Mouse (Mus musculus) MEL (cell line): ENCODE results near the gene Nenf. TPM values are rescaled to one million over a fixed set of nuclear protein-coding genes. Genes with fewer than 3 reads are reported as not detected.

ENCODE experiments used
- DNase-seq: peaks from one replicate; pipeline ENCODE4 v3.0.0; 2011; ENCODE audit warnings: low read depth, low spot score
- H3K27ac ChIP-seq: 2 replicates; pipeline ENCODE4 v1.5.1; 2012; ENCODE audit warnings: low read depth, mild to moderate bottlenecking, control low read depth, low read length, moderate library complexity; ENCODE audit not compliant: control insufficient read depth
- H3K27me3 ChIP-seq, 2 experiments: fragments of 150-350 bp in 1 of 2; sonication (generic) in 1 of 2; 2 replicates each; pipeline ENCODE4 v1.6.1; 2012; ENCODE audit warnings: low read length in 2 of 2, mild to moderate bottlenecking in 2 of 2, improper control_type of control experiment in 1 of 2, moderate library complexity in 1 of 2; ENCODE audit not compliant: insufficient read depth in 2 of 2, control insufficient read depth in 1 of 2
- H3K36me3 ChIP-seq, 2 experiments: 2 replicates each; pipeline ENCODE4 v1.6.1; 2012 to 2014; ENCODE audit warnings: low read length in 2 of 2, improper control_type of control experiment in 1 of 2, inconsistent platforms in 1 of 2, mild to moderate bottlenecking in 1 of 2; ENCODE audit not compliant: insufficient read depth in 2 of 2, control insufficient read depth in 1 of 2
- H3K4me1 ChIP-seq, 2 experiments: fragments of 150-350 bp in 1 of 2; sonication (generic) in 1 of 2; 2 replicates each; pipeline ENCODE4 v1.6.1; 2012; ENCODE audit warnings: low read length in 2 of 2, improper control_type of control experiment in 1 of 2, mild to moderate bottlenecking in 1 of 2; ENCODE audit not compliant: insufficient read depth in 2 of 2, control insufficient read depth in 1 of 2
- H3K4me3 ChIP-seq, 2 experiments: fragments of 150-350 bp in 1 of 2; sonication (generic) in 1 of 2; 2 replicates each; pipeline ENCODE4 v1.5.1; 2012; ENCODE audit warnings: low read depth in 2 of 2, low read length in 2 of 2, mild to moderate bottlenecking in 2 of 2, moderate library complexity in 2 of 2, control low read depth in 1 of 2, improper control_type of control experiment in 1 of 2; ENCODE audit not compliant: control insufficient read depth in 1 of 2, insufficient read depth in 1 of 2
- H3K79me2 ChIP-seq: 2 replicates; pipeline ENCODE4 v1.6.1; 2012; ENCODE audit warnings: mild to moderate bottlenecking, low read length, moderate library complexity; ENCODE audit not compliant: control insufficient read depth, poor library complexity, insufficient read depth
- H3K9ac ChIP-seq: 2 replicates; pipeline ENCODE4 v1.6.1; 2012; ENCODE audit warnings: low read depth, mild to moderate bottlenecking, control low read depth, low read length, moderate library complexity; ENCODE audit not compliant: control insufficient read depth, poor library complexity, severe bottlenecking
- H3K9me3 ChIP-seq: fragments of 150-350 bp; sonication (generic); replicated peaks from 2 replicates; pipeline ENCODE4 v1.6.1; 2012; ENCODE audit warnings: mild to moderate bottlenecking, low read length, improper control_type of control experiment, moderate library complexity; ENCODE audit not compliant: insufficient read depth
- BHLHE40 ChIP-seq: IDR thresholded peaks from 2 replicates; pipeline ENCODE4 v1.6.1; 2012; ENCODE audit warnings: low read depth, mild to moderate bottlenecking, inconsistent platforms, low read length, improper control_type of control experiment, borderline replicate concordance
- CHD1 ChIP-seq: IDR thresholded peaks from 2 replicates; pipeline ENCODE4 v1.6.1; 2012; ENCODE audit warnings: low read depth, mild to moderate bottlenecking, inconsistent platforms, low read length, improper control_type of control experiment
- CHD2 ChIP-seq: IDR thresholded peaks from 2 replicates; pipeline ENCODE4 v1.6.1; 2011; ENCODE audit warnings: low read length, improper control_type of control experiment
- CTCF ChIP-seq, 3 experiments: IDR thresholded peaks in 2 of 3; conservative IDR thresholded peaks in 1 of 3; 2 replicates each; pipeline ENCODE4 v1.5.1; 2011 to 2012; ENCODE audit warnings: low read length in 3 of 3, low read depth in 2 of 3, mild to moderate bottlenecking in 2 of 3, improper control_type of control experiment in 1 of 3, inconsistent platforms in 1 of 3, mixed read lengths in 1 of 3, moderate library complexity in 1 of 3; ENCODE audit not compliant: control insufficient read depth in 1 of 3, insufficient read depth in 1 of 3, poor library complexity in 1 of 3, severe bottlenecking in 1 of 3
- E2F4 ChIP-seq: IDR thresholded peaks from 2 replicates; pipeline ENCODE4 v1.6.1; 2011; ENCODE audit warnings: low read depth, low read length, improper control_type of control experiment, borderline replicate concordance
- ELF1 ChIP-seq: IDR thresholded peaks from 2 replicates; pipeline ENCODE4 v1.6.1; 2014; ENCODE audit warnings: low read depth, mild to moderate bottlenecking, inconsistent platforms, low read length, improper control_type of control experiment, moderate library complexity
- EP300 ChIP-seq, 2 experiments: IDR thresholded peaks; 2 replicates each; pipeline ENCODE4 v1.6.1; 2011; ENCODE audit warnings: improper control_type of control experiment in 2 of 2, low read length in 2 of 2, low read depth in 1 of 2, mild to moderate bottlenecking in 1 of 2
- ETS1 ChIP-seq: IDR thresholded peaks from 2 replicates; pipeline ENCODE4 v1.6.1; 2012; ENCODE audit warnings: low read depth, mild to moderate bottlenecking, inconsistent platforms, low read length, improper control_type of control experiment, moderate library complexity
- GABPA ChIP-seq: IDR thresholded peaks from 2 replicates; pipeline ENCODE4 v1.6.1; 2012; ENCODE audit warnings: low read depth, mild to moderate bottlenecking, inconsistent platforms, low read length, improper control_type of control experiment, moderate library complexity
- GATA1 ChIP-seq: IDR thresholded peaks from 2 replicates; pipeline ENCODE4 v1.6.1; 2011; ENCODE audit warnings: low read depth, low read length, improper control_type of control experiment
- HCFC1 ChIP-seq: IDR thresholded peaks from 2 replicates; pipeline ENCODE4 v1.6.1; 2012; ENCODE audit warnings: low read depth, mild to moderate bottlenecking, inconsistent platforms, low read length, improper control_type of control experiment, moderate library complexity
- JUND ChIP-seq: IDR thresholded peaks from 2 replicates; pipeline ENCODE4 v1.6.1; 2011; ENCODE audit warnings: low read depth, mild to moderate bottlenecking, improper control_type of control experiment, low read length
- KAT2A ChIP-seq: conservative IDR thresholded peaks from 2 replicates; pipeline ENCODE4 v1.6.1; 2012; ENCODE audit warnings: low read depth, low read length, improper control_type of control experiment, inconsistent platforms
- MAFK ChIP-seq: IDR thresholded peaks from 2 replicates; pipeline ENCODE4 v1.6.1; 2011; ENCODE audit warnings: low read depth, mild to moderate bottlenecking, low read length, improper control_type of control experiment, borderline replicate concordance
- MAX ChIP-seq: IDR thresholded peaks from 2 replicates; pipeline ENCODE4 v1.6.1; 2011; ENCODE audit warnings: low read length, improper control_type of control experiment
- MAZ ChIP-seq: IDR thresholded peaks from 2 replicates; pipeline ENCODE4 v1.6.1; 2012; ENCODE audit warnings: low read depth, mild to moderate bottlenecking, inconsistent platforms, low read length, improper control_type of control experiment
- MEF2A ChIP-seq: IDR thresholded peaks from 2 replicates; pipeline ENCODE4 v1.6.1; 2014; ENCODE audit warnings: low read depth, mild to moderate bottlenecking, inconsistent platforms, low read length, improper control_type of control experiment; ENCODE audit not compliant: poor library complexity, insufficient replicate concordance, severe bottlenecking; ENCODE audit errors: extremely low read depth
- MXI1 ChIP-seq: IDR thresholded peaks from 2 replicates; pipeline ENCODE4 v1.6.1; 2011; ENCODE audit warnings: mild to moderate bottlenecking, low read depth, low read length, improper control_type of control experiment
- MYB ChIP-seq: IDR thresholded peaks from 2 replicates; pipeline ENCODE4 v1.6.1; 2011; ENCODE audit warnings: mild to moderate bottlenecking, low read depth, low read length, improper control_type of control experiment
- MYC ChIP-seq: IDR thresholded peaks from 2 replicates; pipeline ENCODE4 v1.6.1; 2011; ENCODE audit warnings: low read depth, mild to moderate bottlenecking, low read length, improper control_type of control experiment, moderate library complexity
- NELFE ChIP-seq: IDR thresholded peaks from 2 replicates; pipeline ENCODE4 v1.6.1; 2011; ENCODE audit warnings: low read depth, low read length, improper control_type of control experiment
- NRF1 ChIP-seq: IDR thresholded peaks from 2 replicates; pipeline ENCODE4 v1.6.1; 2014; ENCODE audit warnings: low read depth, mild to moderate bottlenecking, inconsistent platforms, low read length, improper control_type of control experiment, moderate library complexity; ENCODE audit not compliant: poor library complexity, insufficient read depth, severe bottlenecking
- POLR2A ChIP-seq, 2 experiments: IDR thresholded peaks; 2 replicates each; pipeline ENCODE4 v1.6.1; 2011 to 2012; ENCODE audit warnings: low read length in 2 of 2, mild to moderate bottlenecking in 2 of 2, control low read depth in 1 of 2, improper control_type of control experiment in 1 of 2, low read depth in 1 of 2, moderate library complexity in 1 of 2; ENCODE audit not compliant: control insufficient read depth in 1 of 2, insufficient read depth in 1 of 2, poor library complexity in 1 of 2
- POLR2AphosphoS2 ChIP-seq: IDR thresholded peaks from 2 replicates; pipeline ENCODE4 v1.6.1; 2011; ENCODE audit warnings: low read length, improper control_type of control experiment
- RAD21 ChIP-seq: IDR thresholded peaks from 2 replicates; pipeline ENCODE4 v1.6.1; 2011; ENCODE audit warnings: mild to moderate bottlenecking, low read depth, low read length, improper control_type of control experiment
- RCOR1 ChIP-seq: IDR thresholded peaks from 2 replicates; pipeline ENCODE4 v1.6.1; 2012; ENCODE audit warnings: low read depth, mild to moderate bottlenecking, inconsistent platforms, low read length, improper control_type of control experiment
- SIN3A ChIP-seq: IDR thresholded peaks from 2 replicates; pipeline ENCODE4 v1.6.1; 2012; ENCODE audit warnings: low read length, improper control_type of control experiment, inconsistent platforms
- SMC3 ChIP-seq: IDR thresholded peaks from 2 replicates; pipeline ENCODE4 v1.6.1; 2011; ENCODE audit warnings: low read depth, low read length, improper control_type of control experiment
- TAL1 ChIP-seq: IDR thresholded peaks from 2 replicates; pipeline ENCODE4 v1.6.1; 2012; ENCODE audit warnings: mild to moderate bottlenecking, inconsistent platforms, low read length, moderate library complexity, mixed read lengths
- TBP ChIP-seq: IDR thresholded peaks from 2 replicates; pipeline ENCODE4 v1.8.0; 2011; ENCODE audit warnings: low read depth, low read length, improper control_type of control experiment
- TCF12 ChIP-seq: IDR thresholded peaks from 2 replicates; pipeline ENCODE4 v1.6.1; 2014; ENCODE audit warnings: low read depth, mild to moderate bottlenecking, inconsistent platforms, low read length, improper control_type of control experiment, moderate library complexity
- UBTF ChIP-seq: IDR thresholded peaks from 2 replicates; pipeline ENCODE4 v1.6.1; 2012; ENCODE audit warnings: low read depth, mild to moderate bottlenecking, inconsistent platforms, low read length, improper control_type of control experiment, moderate library complexity, borderline replicate concordance; ENCODE audit not compliant: insufficient read depth
- USF1 ChIP-seq: IDR thresholded peaks from 2 replicates; pipeline ENCODE4 v1.6.1; 2014; ENCODE audit warnings: low read depth, mild to moderate bottlenecking, inconsistent platforms, low read length, improper control_type of control experiment, moderate library complexity
- USF2 ChIP-seq, 2 experiments: IDR thresholded peaks; 2 replicates each; pipeline ENCODE4 v1.6.1; 2011 to 2012; ENCODE audit warnings: improper control_type of control experiment in 2 of 2, low read length in 2 of 2, borderline replicate concordance in 1 of 2, inconsistent platforms in 1 of 2, low read depth in 1 of 2, mild to moderate bottlenecking in 1 of 2; ENCODE audit not compliant: insufficient read depth in 1 of 2
- ZC3H11A ChIP-seq: IDR thresholded peaks from 2 replicates; pipeline ENCODE4 v1.6.1; 2012; ENCODE audit warnings: low read depth, mild to moderate bottlenecking, inconsistent platforms, low read length, improper control_type of control experiment
- ZKSCAN1 ChIP-seq: IDR thresholded peaks from 2 replicates; pipeline ENCODE4 v1.6.1; 2012; ENCODE audit warnings: low read depth, mild to moderate bottlenecking, inconsistent platforms, low read length, improper control_type of control experiment, moderate library complexity
- ZMIZ1 ChIP-seq: IDR thresholded peaks from 2 replicates; pipeline ENCODE4 v1.6.1; 2012; ENCODE audit warnings: low read depth, mild to moderate bottlenecking, inconsistent platforms, low read length, improper control_type of control experiment, moderate library complexity
- ZNF384 ChIP-seq: IDR thresholded peaks from 2 replicates; pipeline ENCODE4 v1.6.1; 2012; ENCODE audit warnings: low read depth, mild to moderate bottlenecking, inconsistent platforms, low read length, improper control_type of control experiment
- polyA plus RNA-seq, 2 experiments: library from polyadenylated mRNA; stranded (reverse) in 1 of 2; unstranded in 1 of 2; fragments of >175 nt in 1 of 2; fragments of >200 nt in 1 of 2; gene quantifications; 2 replicates each; pipeline versions ENCODE4 v1.2.1 to v1.2.4; 2012; ENCODE audit warnings: low replicate concordance in 2 of 2, low read depth in 1 of 2; ENCODE audit not compliant: insufficient read length in 2 of 2, insufficient read depth in 1 of 2, missing spikeins in 1 of 2
- total RNA-seq: library from RNA; depleted of rRNA; stranded (reverse); fragments of 300-350 nt; gene quantifications from 2 replicates; pipeline ENCODE4 v1.2.3, GENCODE M21; 2012

Gene Nenf
- total and polyA plus RNA-seq, 3 experiments = 49.4 to 53.2 TPM; not detected in 1

- H3K9ac ChIP-seq = no peak overlapping the region
- no peaks in the 10 kb centered on the region for H3K27me3 ChIP-seq
- H3K4me1 ChIP-seq = no peaks in the 10 kb centered on the region
- no peaks in the 10 kb centered on the region for H3K36me3 ChIP-seq
- DNase-seq = peak; percentile 82
- H3K9me3 ChIP-seq = no peaks in the 10 kb centered on the region
- H3K27ac ChIP-seq = no peak overlapping the region
- H3K79me2 ChIP-seq = no peaks in the 10 kb centered on the region
- H3K4me3 ChIP-seq = no peak overlapping the region
- TF ChIP-seq MAZ (peak; percentile 57; the same call in 1 of the 2 replicates), TCF12 (peak; percentile 26; the same call in 1 of the 2 replicates), RCOR1 (no peak), KAT2A (no peak), TAL1 (no peak), POLR2A (IDR thresholded peaks at IDR 0.05; ENCODE audit: control insufficient read depth in 1 of 2, insufficient read depth in 1 of 2, low read depth in 1 of 2, low read length in 2 of 2, poor library complexity in 1 of 2) (no peak), MAX (no peak), USF2 (IDR thresholded peaks at IDR 0.05; ENCODE audit: borderline replicate concordance in 1 of 2, insufficient read depth in 1 of 2, low read depth in 1 of 2, low read length in 2 of 2) (no peak), E2F4 (no peak), BHLHE40 (no peak), SIN3A (no peak), ZMIZ1 (no peak), USF1 (peak; percentile 56; the same call in 1 of the 2 replicates), MYB (no peak), GATA1 (no peak), CHD1 (no peak), JUND (no peak), CHD2 (no peak), MYC (peak; percentile 61; the same call in 1 of the 2 replicates), UBTF (no peak), SMC3 (peak; percentile 94), ELF1 (no peak), RAD21 (peak; percentile 80), TBP (no peak), ZC3H11A (peak; percentile 76), ZKSCAN1 (no peak), MXI1 (0 out of 2 replicates have a peak, but pooled peaks have one; percentile 39), GABPA (no peak), HCFC1 (no peak), MAFK (no peak), CTCF (IDR thresholded peaks at IDR 0.05 in 2 of 3, conservative IDR thresholded peaks at IDR 0.05 in 1 of 3; ENCODE audit: control insufficient read depth in 1 of 3, insufficient read depth in 1 of 3, low read depth in 2 of 3, low read length in 3 of 3, poor library complexity in 1 of 3, severe bottlenecking in 1 of 3) (peak in 2 of 3 experiments; percentile 82 to 85), ZNF384 (no peak), POLR2AphosphoS2 (no peak), ETS1 (no peak), NRF1 (no peak), MEF2A (no peak), EP300 (IDR thresholded peaks at IDR 0.05; ENCODE audit: low read depth in 1 of 2, low read length in 2 of 2) (no peak), NELFE (no peak)
Measured at GRCm38 (mm10) chr1:191288762-191289161, 29.2 kb downstream of the Nenf start.
